Mouse (Mus musculus) frontal cortex, adult 2 months (tissue): Measurements from ENCODE around the gene Ttc16. TPM values are rescaled to one million over a fixed set of nuclear protein-coding genes. Genes with fewer than 3 reads are reported as not detected.

Source experiments
- DNase-seq, 2 experiments: peaks; one replicate each; pipeline ENCODE4 v3.0.0; 2022; ENCODE audit warnings: low spot score in 1 of 2; ENCODE audit errors: extremely low spot score in 1 of 2
- polyA plus RNA-seq: library from polyadenylated mRNA; depleted of rRNA; stranded (reverse); fragments of >200 nt; gene quantifications from 2 replicates; pipeline ENCODE4 v1.2.3, GENCODE M21; 2012

The Ttc16 gene
- polyA plus RNA-seq, 1 experiment, result 1.9 TPM

- no peak for DNase-seq
These were observed 25.2 kb downstream of the Ttc16 start for GRCm38 (mm10) chr2:32750199-32750598.

- no peak for DNase-seq
These were observed 26.4 kb downstream of the Ttc16 start for GRCm38 (mm10) chr2:32749082-32749481.

DNA sequence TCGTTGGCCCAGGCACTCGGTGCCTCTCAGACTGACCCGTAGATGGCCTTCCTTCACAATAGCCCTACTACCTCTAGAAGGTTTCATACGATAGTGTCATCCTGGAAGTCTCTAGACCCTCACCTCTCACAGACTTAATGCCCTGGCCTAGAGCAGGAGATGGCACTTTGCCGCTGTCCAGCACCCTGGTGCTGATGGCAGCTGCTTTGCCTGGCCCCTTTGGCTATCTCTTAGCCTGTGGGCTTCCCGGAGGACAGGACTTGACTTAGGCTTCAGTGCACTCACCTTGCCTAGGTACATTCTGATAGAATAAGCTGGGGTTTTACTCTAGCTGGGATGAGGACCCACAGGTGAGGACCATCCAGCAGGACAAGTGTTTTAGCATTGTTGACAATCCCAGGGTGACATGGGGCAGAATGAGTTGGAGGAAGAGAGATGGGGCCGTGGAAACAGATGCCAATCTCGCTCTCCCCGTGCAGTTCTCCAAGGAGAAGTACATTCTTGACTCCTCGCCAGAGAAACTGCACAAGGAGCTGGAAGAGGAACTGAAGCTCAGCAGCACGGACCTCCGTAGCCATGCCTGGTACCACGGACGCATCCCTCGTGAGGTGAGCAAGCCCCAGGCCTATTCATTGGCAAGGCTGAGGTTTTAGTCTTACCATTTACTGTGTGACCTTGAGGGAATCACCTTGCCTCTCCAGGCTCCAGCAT, 31.0 kb downstream of the Ttc16 start:
- DNase-seq, result no peak

- peak; percentile 79 to 89 for DNase-seq
These were observed 33.3 kb downstream of the Ttc16 start for GRCm38 (mm10) chr2:32742173-32742531.

- DNase-seq, result peak in 1 of 2 experiments; percentile 62
These were observed 33.9 kb downstream of the Ttc16 start for GRCm38 (mm10) chr2:32741273-32742172.

GRCm38 (mm10) chr2:32740916-32741272, 34.5 kb downstream of the Ttc16 start, which contains the start of gene 6330409D20Rik:
TSS of gene 6330409D20Rik (minus strand) at chr2:32741016.
- DNase-seq, result no peak

- no peak for DNase-seq
These were observed 36.1 kb downstream of the Ttc16 start for GRCm38 (mm10) chr2:32739311-32739710.

DNA sequence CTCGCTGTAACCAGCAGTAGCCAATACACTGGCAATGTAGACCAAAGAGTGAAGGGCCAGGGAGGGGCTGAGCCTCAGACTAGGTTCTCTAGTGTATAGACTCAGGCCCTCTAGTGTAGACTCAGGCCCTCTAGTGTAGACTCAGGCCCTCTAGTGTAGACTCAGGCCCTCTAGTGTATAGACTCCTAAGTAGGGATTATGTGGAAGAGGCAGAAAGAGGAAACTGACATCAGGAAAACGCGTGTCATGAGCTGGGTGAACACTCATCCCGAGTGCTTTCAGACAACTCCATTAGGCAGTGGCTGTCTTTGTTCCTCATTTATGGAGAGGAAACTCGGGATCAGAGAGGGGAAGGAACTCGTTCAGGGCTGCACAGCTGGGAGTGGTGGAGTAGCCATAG, 38.4 kb downstream of the Ttc16 start:
- DNase-seq, result no peak

DNA sequence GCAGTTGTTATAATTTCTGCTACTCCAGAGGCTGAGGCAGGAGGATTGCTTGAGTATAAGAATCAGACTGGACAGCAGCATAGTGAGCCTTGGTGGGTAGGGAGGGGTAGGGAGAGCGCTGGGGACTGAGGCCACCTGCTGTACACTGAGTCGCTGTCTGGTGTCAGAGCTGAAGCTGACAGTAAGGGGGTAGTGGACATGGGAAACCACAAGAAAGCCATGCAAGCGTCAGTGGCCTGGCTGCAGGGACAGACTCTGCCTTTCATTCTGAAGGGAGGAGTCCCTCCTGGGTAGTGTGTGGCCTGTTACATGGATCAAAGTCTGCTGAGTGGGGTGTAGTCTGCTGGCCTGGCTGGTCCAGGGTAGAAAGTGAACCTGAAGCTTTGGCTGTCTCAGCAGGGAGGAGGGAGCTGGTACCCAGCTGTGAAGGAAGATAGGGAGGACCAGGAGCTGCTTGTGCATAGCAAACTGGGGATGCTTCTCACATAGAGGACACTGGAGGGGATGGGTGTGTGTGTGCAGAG, 39.1 kb downstream of the Ttc16 start:
- no peak for DNase-seq

- DNase-seq, result no peak
These were observed 40.5 kb downstream of the Ttc16 start for GRCm38 (mm10) chr2:32734933-32735332.

DNA sequence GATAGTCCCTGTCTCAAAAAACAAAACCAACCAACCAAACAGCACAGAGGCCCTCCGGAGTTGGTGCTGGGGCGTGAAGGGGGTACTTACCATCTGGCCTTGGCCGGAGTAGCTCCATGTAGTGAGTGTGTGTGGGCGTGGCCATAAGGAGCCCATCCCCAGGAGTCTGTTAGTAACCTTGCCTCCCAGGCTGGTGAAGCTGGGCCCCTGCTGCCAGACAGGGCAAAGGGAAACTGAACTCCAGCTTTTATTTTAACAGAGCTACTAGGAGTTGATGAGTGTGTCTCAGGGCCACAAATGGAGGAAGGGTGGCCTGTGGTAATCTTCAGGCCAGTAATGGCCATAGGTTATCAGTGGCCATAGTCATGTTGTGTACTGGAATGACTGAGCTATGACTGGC, 41.0 kb downstream of the Ttc16 start:
- no peak for DNase-seq

GRCm38 (mm10) chr2:32732695-32733094, 42.7 kb downstream of the Ttc16 start:
- no peak for DNase-seq

GRCm38 (mm10) chr2:32731911-32732310, 43.5 kb downstream of the Ttc16 start:
- no peak for DNase-seq

GRCm38 (mm10) chr2:32730854-32731253, 44.6 kb downstream of the Ttc16 start:
- DNase-seq, result no peak

- DNase-seq, result no peak
These were observed 45.9 kb downstream of the Ttc16 start for GRCm38 (mm10) chr2:32729547-32729946.

DNA sequence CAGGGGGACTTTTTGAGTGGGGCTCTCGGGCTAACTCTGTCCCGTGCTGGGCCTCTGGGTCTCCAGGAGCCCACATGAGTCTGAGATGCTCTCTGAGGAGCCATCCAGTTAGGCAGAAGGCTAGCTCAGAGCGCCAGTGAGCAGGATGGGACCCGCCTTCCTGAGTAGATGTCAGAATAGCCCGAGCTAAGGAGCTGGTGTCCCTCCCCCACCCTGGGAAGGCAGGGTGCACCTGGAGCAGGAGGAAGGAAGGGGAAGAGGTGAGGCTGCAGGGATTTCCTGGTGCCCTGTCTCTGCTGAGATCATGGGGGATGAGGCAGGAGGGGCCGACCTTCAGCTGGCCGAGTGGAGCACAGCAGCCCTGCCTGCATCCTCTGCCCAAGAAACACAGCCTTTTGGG, 47.0 kb downstream of the Ttc16 start:
- DNase-seq, result no peak

DNA sequence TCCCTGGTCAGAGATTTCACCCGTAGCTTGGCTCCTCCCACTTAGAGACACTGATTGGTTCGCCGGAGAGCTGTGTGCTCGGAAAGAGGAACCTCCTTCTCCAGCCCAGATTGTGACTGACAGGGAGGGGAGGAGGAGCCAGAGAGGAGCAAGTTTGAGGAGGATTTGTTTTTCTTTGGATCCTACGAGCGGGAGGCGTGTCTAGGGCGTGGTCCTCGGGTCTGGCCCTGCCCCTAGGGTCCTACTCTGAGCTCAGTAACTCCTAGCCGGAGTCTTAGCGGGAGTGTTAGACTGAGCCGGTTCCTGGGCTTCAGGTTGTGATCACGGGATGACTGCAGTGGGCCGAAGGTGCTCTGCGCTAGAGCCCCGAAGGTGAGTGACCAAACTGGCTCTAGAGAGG, 48.0 kb downstream of the Ttc16 start:
- peak; percentile 82 to 87 for DNase-seq

DNA sequence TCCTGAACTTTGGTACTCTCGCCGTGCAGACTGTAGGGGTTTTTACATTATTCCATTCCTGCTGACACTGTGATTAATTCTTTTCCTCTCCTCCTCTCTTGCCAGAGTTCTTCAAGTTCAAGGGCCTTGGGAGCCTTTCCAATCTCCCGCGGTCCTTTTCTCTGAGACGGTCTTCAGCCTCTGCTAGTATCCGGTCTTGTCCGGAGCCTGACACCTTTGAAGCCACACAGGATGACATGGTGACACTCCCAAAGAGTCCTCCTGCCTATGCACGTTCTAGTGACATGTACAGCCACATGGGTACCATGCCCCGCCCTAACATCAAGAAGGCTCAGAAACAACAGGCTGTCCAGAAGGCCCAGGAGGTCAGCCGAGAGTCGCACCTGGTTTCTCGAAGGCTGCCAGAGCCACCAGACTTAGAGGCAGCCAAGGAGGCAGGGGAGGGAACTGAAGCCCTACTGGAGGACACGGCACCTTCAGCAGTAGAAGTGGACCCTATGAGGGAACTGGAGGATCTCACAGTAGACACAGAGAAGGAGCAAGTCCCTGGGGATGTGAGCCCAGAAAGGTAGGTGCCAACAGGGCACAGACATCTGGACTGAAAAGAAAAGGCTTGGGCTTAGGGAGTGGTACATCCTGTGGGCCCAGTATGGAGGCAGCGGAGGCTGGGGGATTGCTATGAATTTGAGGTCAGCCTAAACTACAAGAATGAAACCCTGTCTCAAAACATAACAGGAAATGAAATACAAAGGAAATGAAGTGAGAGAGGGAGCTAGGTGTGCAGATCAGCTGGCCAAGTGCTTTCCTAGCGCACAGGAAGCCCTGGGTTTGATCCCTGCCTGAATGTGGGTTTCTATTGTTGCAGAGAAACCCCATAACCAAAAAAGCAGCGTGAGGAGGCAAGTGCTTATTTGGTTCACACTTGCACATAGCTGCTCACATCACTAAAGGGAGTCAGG, 50.3 kb downstream of the Ttc16 start:
- no peak for DNase-seq

- no peak for DNase-seq
These were observed 51.3 kb downstream of the Ttc16 start for GRCm38 (mm10) chr2:32724149-32724548.

DNA sequence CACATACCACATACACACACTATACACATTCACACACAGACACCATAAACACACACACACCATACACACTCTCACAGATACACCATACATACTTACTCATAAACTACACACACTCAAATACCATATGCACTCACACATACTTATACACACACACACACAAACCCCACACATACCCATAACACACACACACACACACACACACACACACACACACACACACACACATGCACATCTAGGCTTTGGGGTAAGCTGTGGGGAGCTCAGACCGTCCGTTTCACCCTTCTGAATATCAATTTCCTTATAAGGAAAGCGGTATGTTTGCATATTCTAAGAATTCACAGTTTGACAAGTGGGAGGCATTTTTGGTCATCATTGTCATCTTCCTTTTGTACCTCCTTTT, 52.9 kb downstream of the Ttc16 start:
- no peak for DNase-seq

GRCm38 (mm10) chr2:32722046-32722445, 53.4 kb downstream of the Ttc16 start:
- no peak for DNase-seq
